Mouse (Mus musculus): ENCODE data around the gene Slc22a17.

DNA sequence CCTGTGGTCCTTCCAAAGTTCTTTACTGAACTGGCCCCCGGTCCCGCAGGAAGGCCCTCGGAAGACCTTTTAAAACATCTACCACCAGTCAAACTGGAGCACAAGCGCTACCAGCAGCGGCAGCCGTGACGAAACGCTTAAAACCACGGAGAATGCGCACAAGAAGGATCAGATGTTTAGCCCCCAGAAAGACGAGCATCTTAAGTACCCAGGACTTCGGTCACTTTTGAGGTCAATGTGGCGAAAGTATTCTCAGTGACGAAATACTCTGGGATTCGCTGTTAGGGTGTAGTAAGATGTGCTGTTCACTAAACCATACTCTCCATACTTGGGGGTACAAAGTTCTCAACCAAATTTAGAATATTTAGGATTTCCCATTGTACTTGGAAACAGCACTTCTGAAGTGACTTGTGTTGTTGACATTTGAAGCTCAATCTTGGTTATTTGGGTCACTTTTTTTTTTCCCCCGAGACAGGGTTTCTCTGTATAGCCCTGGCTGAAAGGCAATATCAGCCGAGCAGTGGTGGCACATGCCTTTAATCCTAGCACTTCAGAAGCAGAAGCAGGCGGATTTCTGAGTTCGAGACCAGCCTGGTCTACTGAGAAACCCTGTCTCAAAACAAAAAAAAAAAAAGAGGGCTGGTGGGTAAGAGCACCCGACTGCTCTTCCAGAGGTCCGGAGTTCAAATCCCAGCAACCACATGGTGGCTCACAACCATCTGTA, 48.5 kb downstream of the Slc22a17 start:
- TF ChIP-seq CTCF (IDR thresholded peaks at IDR 0.05; ENCODE audit: extremely low read depth, insufficient read length, insufficient replicate concordance, low read depth, low read length) = no peak
- TF ChIP-seq POLR2A (IDR thresholded peaks at IDR 0.05; ENCODE audit: low read depth, low read length) = no peak
